Mouse (Mus musculus): ENCODE results near the gene Pbp2. TPM values are rescaled to one million over a fixed set of nuclear protein-coding genes. Genes with fewer than 3 reads are reported as not detected.

The Pbp2 gene
- not detected in 2 replicates for polyA plus RNA-seq (2012; rRNA removed)

DNA sequence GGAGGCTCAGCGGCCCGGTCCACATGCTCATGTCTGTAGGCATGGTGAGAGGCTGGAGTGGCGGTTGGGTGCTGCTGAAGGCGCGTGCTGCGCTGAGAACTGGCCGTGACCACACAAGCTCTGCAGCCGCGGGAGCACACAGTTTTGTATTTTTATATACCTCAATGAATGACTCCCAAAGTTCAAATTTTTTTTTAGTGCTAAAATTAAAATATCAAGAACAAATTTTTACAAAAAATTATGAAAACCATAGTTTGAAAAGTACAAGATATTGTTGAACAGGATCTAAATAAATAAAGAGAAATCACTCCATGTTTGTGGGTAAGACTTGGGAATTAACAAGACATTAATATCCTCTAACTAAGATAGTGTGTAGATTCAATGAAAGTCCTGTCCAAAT, at the start of gene Pbp2:
Gene Pbp2 (minus strand): TSS at position 101 of the 400 bp plus-strand sequence.
- no peak for DNase-seq (ENCODE audit: low read depth, low spot score)
- 98% methylated on average over 9 of the region's 9 CpGs for WGBS

- DNase-seq (ENCODE audit: low read depth, low spot score): no peak
- 92% methylated on average over 4 of the region's 4 CpGs for WGBS
Measured at GRCm38 (mm10) chr6:135354953-135355352, 44.7 kb upstream of the Pbp2 start.

DNA sequence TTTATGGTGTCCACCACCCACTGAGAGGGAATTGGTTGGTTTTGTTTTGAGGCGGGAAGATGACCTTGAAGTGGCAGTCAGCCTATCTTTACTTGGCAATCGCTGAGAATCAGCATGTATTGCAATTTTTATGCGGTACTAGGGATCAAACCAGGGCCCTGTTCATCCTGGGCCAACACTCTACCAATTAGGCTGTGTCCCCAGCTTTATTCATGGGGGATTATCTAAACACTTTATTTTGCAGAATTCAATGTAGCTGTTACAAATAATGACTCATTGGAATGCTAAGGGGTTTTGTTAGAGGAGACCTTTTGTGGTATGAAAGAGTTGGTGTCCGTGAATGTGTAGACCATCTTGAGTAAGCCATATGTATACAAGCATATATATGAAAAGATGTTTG, 42.3 kb upstream of the Pbp2 start:
- no peak for DNase-seq (ENCODE audit: low read depth, low spot score)
- WGBS: 63% methylated on average over 4 of the region's 4 CpGs

- WGBS: 36% methylated on average over 8 of the region's 8 CpGs
- DNase-seq (ENCODE audit: low read depth, low spot score): peak; percentile 86
Measured at GRCm38 (mm10) chr6:135351638-135352302, 41.6 kb upstream of the Pbp2 start.

DNA sequence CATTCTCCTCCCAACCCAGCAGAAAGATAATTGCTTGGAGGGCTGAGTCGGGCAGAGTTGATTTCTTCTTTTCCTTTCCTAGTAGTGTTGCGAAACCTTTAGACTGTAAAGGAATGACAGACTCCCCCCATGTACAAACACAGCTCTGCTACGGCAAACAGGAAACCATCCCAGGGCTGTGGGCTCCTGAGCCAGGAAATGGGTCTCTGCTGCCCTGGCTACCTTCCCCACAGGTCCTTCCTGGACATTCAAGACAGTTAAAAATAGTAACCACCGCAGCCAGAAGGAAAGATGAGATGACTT, 30.8 kb upstream of the Pbp2 start:
- no peak for DNase-seq (ENCODE audit: low read depth, low spot score)
- 13% methylated on average over 4 of the region's 4 CpGs for WGBS

DNA sequence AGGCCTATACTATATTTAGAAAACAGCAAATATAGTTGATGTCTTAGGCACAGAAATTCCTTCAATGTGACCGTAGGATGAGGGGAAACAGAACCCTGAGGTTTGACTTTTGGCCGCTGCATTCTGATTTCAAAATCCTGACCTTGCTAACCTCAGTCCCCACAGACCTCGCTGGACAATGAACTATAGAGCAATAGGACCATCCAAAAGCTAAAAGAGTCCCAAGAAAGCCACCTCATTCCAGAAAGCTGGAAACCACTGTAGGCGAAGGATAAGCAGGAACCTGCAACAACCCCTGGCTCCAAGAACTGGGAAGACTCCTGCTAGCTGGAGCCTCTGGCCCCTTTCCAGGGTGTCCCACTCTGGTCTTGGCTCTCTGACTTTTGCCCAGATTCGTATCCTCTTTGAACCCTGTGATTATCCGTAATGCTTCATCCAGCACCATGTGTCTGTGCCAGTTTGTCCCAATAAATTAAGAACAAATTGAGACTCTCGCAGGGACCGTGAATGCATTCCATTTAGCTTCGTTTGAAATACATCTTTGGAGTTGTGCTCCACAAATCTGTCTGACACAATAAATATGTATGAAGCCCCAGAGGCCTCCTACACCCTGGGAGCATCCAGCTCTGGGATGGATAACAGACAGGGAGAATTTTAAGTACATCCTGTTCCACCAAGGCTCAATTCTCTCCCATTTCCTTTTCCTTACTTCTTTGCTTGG, 30.3 kb upstream of the Pbp2 start:
- DNase-seq (ENCODE audit: low read depth, low spot score): no peak
- 64% methylated on average over 9 of the region's 9 CpGs for WGBS

GRCm38 (mm10) chr6:135336376-135336775, 26.2 kb upstream of the Pbp2 start:
- WGBS: 77% methylated on average over 8 of the region's 8 CpGs
- no peak for DNase-seq (ENCODE audit: low read depth, low spot score)

DNA sequence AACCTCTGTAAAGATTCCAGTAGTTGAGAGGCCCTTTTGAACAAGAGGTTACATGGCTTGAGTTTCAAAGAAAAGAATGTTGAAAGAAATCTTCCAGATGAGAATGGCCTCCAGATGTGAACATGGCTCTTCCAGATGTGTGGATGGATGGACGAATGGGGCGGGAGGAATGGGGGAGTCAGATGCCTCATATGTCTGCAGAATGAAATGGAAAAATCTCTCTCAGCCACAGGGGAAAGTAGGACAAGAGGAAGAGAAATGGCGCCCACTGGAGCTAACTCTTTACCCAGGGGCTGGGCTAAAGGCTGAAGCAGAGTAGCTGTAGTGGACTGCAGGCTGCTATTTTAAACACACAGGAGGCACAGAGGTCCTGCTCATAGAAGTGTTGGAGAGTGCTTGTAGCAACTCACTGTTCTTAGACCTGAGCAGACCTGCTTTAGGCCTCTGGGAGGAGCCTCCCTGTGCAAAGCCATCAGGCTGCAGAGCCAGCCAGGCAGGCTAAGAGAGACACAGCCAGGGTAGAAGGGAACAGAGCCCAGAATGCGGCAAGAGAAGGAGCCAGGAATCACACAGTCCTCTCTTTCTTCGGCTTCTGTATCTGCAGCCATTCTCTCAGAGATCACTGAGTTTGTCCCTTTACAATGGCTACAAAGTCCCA, 23.9 kb upstream of the Pbp2 start:
- no peak for DNase-seq (ENCODE audit: low read depth, low spot score)
- WGBS: 75% methylated on average over 5 of the region's 5 CpGs

DNA sequence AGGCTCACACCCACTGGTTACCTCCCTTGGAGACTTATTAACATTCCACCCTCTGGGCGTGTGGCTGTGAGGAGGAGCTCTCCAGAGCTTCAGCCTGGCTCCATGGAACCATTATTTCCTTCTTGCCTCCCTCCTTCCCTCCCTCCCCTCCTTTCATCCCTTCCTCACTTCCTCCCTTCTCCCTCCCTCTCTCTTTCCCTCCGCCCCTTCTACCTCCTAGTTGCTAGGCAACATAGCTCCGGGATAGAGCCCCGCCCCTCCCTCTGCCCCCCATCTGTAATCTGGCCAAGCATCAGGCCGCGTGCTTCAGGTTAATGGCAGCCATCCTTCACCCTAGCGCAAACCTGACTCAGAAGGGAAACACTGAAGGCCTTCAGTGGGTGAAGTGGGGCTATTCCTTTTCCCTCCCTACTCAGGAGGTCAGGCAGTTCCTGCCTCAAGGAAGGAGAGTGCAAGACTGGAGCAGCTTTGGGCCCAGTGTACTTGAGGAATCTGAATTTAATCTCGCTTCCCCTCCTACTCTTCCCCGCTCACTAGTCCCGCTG, 22.6 kb upstream of the Pbp2 start:
- no peak for DNase-seq (ENCODE audit: low read depth, low spot score)
- 38% methylated on average over 10 of the region's 10 CpGs for WGBS

DNA sequence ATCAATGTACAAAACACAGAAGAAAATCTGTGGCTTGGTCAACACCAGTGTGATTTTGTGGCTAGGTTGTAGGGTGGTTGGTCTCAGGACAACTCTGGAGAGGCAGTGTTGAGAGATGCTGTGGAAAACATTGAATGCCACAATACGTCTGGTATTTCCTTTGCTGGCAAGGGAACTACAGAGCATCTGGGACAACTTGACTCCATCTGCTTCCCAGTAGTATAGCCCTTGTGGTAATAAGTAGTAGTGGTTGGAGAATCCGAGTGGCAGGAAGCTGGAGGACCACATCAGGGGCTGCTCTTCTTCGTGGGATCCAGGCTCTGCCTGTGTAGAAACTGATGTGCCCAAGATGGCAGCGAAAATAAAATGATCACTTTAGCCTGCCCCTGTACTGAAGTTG, 21.7 kb upstream of the Pbp2 start:
- no peak for DNase-seq (ENCODE audit: low read depth, low spot score)

GRCm38 (mm10) chr6:135326847-135327246, 16.6 kb upstream of the Pbp2 start:
- no peak for DNase-seq (ENCODE audit: low read depth, low spot score)
- WGBS: 39% methylated on average over 7 of the region's 7 CpGs

More for the DNA sequence above, 21.7 kb upstream of the Pbp2 start:
- 77% methylated on average over 4 of the region's 4 CpGs for WGBS

GRCm38 (mm10) chr6:135324686-135325300, 14.6 kb upstream of the Pbp2 start:
- 28% methylated on average over 9 of the region's 9 CpGs for WGBS
- DNase-seq (ENCODE audit: low read depth, low spot score): no peak

DNA sequence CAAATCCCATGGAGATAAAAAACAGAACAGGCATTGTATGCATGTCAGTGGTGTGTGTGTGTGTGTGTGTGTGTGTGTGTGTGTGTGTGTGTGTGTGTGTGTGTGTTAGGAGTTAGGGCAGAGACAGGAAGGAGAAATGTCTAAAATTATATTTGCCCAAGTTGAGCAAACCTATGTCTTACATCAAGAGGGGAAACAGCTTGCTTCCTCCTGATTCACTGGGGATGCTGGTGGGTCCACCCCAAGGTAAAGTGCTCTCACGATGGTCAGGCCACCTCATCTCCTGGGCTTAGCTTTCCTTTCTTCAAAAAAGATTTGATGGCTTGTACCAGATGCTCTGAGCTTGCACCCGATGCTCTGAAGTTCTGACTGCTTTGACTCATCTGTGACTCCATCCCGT, 13.9 kb upstream of the Pbp2 start:
- DNase-seq (ENCODE audit: low read depth, low spot score): no peak
- 39% methylated on average over 3 of the region's 3 CpGs for WGBS

DNA sequence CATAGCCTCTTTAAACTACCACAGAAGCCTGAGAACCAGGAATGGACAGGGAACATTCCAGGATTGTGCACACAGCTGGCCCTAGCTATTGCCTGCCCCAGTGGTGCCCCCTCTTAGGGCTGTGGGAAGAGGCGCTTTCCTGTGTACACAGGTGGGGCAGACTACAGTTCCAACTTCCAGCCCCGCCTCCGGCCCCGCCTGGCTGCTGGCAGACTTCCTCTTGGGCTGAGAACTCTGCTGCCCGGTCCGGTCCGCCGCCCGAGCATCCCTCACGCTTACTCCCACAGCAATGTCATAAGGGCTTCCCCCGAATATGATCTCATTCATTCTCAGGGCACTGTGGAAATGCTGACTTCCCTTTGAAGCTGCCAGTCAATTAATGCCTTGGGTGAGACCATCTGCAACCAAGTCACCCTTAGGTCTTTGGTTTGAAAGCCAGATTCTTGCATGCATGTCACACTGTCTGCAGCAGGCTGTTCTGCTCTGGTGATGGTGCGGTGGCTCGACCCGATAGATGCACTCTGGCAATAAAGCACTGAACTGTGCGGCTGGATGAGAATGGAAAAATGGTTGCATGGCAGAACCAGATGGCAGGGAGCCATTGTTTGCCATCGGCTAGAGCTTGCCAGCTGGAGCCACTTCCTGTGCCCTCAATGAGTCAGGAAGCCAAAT, 13.2 kb upstream of the Pbp2 start:
- WGBS: 15% methylated on average over 16 of the region's 16 CpGs
- DNase-seq (ENCODE audit: low read depth, low spot score): no peak

- no peak for DNase-seq (ENCODE audit: low read depth, low spot score)
- 23% methylated on average over 7 of the region's 7 CpGs for WGBS
Measured at GRCm38 (mm10) chr6:135322749-135323148, 12.5 kb upstream of the Pbp2 start.

- DNase-seq (ENCODE audit: low read depth, low spot score): no peak
- WGBS: 65% methylated on average over 5 of the region's 5 CpGs
Measured at GRCm38 (mm10) chr6:135319431-135319933, 9.3 kb upstream of the Pbp2 start.

DNA sequence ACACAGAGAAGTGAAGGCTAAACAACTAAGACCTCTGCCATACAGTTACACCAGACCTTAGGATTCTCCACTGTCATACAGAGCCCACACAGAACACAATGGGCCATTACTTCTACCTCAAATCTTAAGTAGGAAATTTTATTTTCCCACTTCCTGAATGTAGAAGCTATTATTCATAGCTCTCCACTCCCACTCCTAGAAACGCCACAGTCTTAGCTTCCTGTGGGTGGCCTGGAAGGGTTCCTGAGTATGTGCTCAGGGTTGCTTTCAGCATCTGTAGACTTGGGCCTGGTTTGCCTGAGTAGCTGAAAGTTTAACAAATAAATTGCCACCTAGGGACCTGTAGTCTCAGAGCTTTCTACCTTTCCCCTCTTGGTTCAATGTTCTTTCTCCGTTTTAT, 5.9 kb upstream of the Pbp2 start:
- DNase-seq (ENCODE audit: low read depth, low spot score): no peak
- 69% methylated on average over 2 of the region's 2 CpGs for WGBS

DNA sequence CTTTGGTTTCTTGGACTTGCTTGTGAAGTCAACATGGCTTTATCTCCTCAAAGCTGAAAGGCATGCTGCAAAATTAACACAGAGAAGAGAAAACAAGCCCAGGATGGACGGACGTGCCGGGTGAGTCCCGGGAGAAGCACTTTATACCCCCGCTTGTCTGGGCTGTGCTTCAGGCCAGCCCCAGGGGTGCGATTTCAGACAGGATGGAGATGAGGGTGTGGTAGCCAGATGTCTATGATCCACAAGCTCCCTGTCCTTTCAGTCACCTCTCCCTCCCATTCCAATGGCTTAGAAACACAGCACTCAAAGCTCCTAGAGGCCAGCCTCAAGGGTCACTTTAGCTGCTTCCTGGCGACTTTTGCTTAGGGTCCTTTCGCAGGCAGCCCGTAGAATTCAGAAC, 3.8 kb upstream of the Pbp2 start:
- WGBS: 75% methylated on average over 9 of the region's 9 CpGs
- no peak for DNase-seq (ENCODE audit: low read depth, low spot score)

DNA sequence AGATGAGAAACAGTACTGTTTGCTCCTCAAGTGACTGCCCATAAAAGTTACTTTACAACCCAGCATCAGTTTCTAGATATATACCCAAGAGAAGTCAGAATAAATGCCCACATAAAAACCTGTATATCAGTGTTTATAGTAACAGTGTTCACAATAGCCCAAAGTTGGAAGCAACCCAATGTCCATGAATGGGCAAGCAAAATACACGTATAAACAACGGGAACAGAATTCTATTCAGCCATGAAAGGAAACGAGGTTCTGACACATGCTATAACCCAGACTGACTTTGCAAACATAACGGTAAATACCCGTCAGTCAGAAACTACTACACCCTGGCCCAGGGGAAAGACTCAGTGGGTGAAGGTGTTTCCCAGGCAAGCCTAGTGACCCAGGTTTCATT, 1.8 kb upstream of the Pbp2 start:
- DNase-seq (ENCODE audit: low read depth, low spot score): no peak
- WGBS: 18% methylated on average over 5 of the region's 5 CpGs
